Mouse (Mus musculus): ENCODE measurements at regions not wholly inside any gene's neighbourhood (a gene's known extent, or its start where the extent isn't known, plus 50 kb on each side); places are given as distances from the start of the nearest gene placed in this dataset.
A peak's percentile ranks its signal among the peaks of the same experiment; 100 is the strongest.

GRCm38 (mm10) chr5:91198620-91199019 lies 59.2 kb downstream of the Areg start:
- Histone ChIP-seq H3K36me3 (ENCODE audit: control insufficient read depth, insufficient read depth, low read length) (no peaks in the 10 kb centered on the region), H3K9me3 (ENCODE audit: control insufficient read depth, low read length) (no peaks in the 10 kb centered on the region), H3K27me3 (replicated peaks; ENCODE audit: control insufficient read depth, insufficient read depth, low read length) (no peaks in the 10 kb centered on the region), H3K4me2 (ENCODE audit: low read length) (no peak overlapping the region), H3K4me1 (replicated peaks; ENCODE audit: control insufficient read depth, insufficient read depth, low read length) (no peaks in the 10 kb centered on the region), H3K27ac (ENCODE audit: low read depth) (no peak overlapping the region), H3K4me3 (ENCODE audit: low read depth, low read length) (no peak overlapping the region), H3K9ac (ENCODE audit: low read length) (no peak overlapping the region)
- WGBS, result 34% methylated on average over 7 of the region's 7 CpGs
- DNase-seq (ENCODE audit: low spot score) (no peak), ATAC-seq (replicated peaks; ENCODE audit: low FRiP score, low TSS enrichment, low read depth) (no peak)

DNA sequence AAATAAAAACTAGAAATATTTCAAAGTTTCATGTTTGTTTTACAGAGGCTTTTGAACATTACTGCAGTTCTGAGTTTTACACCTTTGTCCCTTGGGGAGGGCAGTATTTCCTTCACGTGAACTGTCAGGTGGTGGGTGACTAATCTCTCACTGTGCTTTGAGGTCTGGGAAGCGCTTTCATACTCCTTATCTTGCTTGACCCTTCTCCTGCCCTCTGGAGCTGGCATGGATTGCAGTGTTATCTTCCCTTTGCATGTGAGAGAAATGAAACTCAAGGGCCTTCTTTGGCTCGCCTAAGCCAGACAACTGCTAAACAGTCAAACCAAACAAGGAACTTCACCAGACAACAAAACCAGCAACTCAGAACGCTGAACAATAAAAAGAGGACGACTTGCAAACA lies 61.0 kb downstream of the Areg start:
- no peak overlapping the region for H3K4me2 ChIP-seq (ENCODE audit: low read length)
- no peaks in the 10 kb centered on the region for H3K36me3 ChIP-seq (ENCODE audit: control insufficient read depth, insufficient read depth, low read length)
- ATAC-seq (replicated peaks; ENCODE audit: low FRiP score, low TSS enrichment, low read depth) (peak; percentile 83; the same call in 1 of the 2 replicates), DNase-seq (ENCODE audit: low spot score) (no peak)
- H3K9me3 ChIP-seq (ENCODE audit: control insufficient read depth, low read length), result no peaks in the 10 kb centered on the region
- H3K4me3 ChIP-seq (ENCODE audit: low read depth, low read length), result no peak overlapping the region
- no peaks in the 10 kb centered on the region for H3K27me3 ChIP-seq (replicated peaks; ENCODE audit: control insufficient read depth, insufficient read depth, low read length)
- H3K9ac ChIP-seq (ENCODE audit: low read length), result no peak overlapping the region
- 41% methylated on average over 5 of the region's 5 CpGs for WGBS
- no peak overlapping the region for H3K27ac ChIP-seq (ENCODE audit: low read depth)
- H3K4me1 ChIP-seq (replicated peaks; ENCODE audit: control insufficient read depth, insufficient read depth, low read length), result no peaks in the 10 kb centered on the region

- Histone ChIP-seq H3K4me3 (ENCODE audit: low read depth, low read length) (no peak overlapping the region), H3K4me1 (replicated peaks; ENCODE audit: control insufficient read depth, insufficient read depth, low read length) (no peaks in the 10 kb centered on the region), H3K9ac (ENCODE audit: low read length) (no peak overlapping the region), H3K27ac (ENCODE audit: low read depth) (no peak overlapping the region), H3K9me3 (ENCODE audit: control insufficient read depth, low read length) (no peaks in the 10 kb centered on the region), H3K27me3 (replicated peaks; ENCODE audit: control insufficient read depth, insufficient read depth, low read length) (no peaks in the 10 kb centered on the region), H3K36me3 (ENCODE audit: control insufficient read depth, insufficient read depth, low read length) (no peaks in the 10 kb centered on the region), H3K4me2 (ENCODE audit: low read length) (no peak overlapping the region)
- ATAC-seq (replicated peaks; ENCODE audit: low FRiP score, low TSS enrichment, low read depth) (no peak), DNase-seq (ENCODE audit: low spot score) (no peak)
- WGBS, result 82% methylated on average over 13 of the region's 13 CpGs
Measured at GRCm38 (mm10) chr5:91204225-91205005, 65.0 kb downstream of the Areg start.

GRCm38 (mm10) chr5:91205350-91205880 lies 66.0 kb downstream of the Areg start:
- H3K27ac ChIP-seq (ENCODE audit: low read depth), result no peak overlapping the region
- 81% methylated on average over 3 of the region's 3 CpGs for WGBS
- DNase-seq (ENCODE audit: low spot score), result no peak

DNA sequence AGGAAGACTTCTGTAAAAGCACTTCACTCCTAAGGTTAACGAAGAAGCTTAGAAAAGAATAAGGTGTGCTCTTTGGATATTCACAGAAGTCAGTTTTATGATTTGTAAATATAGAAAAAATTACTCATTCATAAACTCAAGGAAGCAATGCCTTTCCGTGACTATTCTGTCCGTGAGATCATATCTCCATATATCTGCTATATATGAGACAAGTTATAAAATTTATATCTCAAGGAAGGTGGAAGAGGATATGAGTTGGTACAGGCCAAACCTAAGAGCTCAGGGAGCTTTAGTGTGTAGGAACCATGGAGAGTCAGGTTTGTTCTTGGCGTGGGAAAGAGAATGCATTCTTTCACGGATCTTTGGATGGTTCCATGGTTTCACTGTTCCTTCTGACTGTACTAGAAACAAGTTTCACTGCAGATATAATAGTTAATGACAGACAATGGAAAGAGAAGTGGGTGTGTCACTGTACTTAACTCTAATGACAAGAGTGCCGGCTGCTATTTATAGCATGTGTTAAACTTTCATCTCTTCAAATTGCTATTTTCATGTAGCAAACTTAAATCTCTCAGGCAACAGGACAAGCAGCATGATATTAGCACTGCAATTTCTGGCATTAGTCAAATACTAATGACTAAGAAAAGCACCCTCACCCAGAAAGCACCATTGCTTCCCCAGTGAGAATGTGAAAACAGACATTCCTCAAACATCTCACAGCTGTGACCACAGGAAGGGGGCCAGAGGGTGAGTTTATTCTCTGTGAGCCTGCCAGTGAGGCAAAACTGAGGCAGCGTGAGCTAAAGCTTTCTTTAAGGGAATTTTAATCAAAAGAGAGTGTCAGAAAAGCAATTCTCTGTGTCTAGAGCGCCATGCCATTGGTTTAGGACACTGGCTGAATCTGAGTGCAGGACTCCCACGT lies 67.4 kb downstream of the Areg start:
- H3K9ac ChIP-seq (ENCODE audit: low read length), result no peak overlapping the region
- H3K36me3 ChIP-seq (ENCODE audit: control insufficient read depth, insufficient read depth, low read length), result no peaks in the 10 kb centered on the region
- 75% methylated on average over 9 of the region's 9 CpGs for WGBS
- H3K4me2 ChIP-seq (ENCODE audit: low read length), result no peak overlapping the region
- no peaks in the 10 kb centered on the region for H3K4me1 ChIP-seq (replicated peaks; ENCODE audit: control insufficient read depth, insufficient read depth, low read length)
- no peaks in the 10 kb centered on the region for H3K27me3 ChIP-seq (replicated peaks; ENCODE audit: control insufficient read depth, insufficient read depth, low read length)
- no peaks in the 10 kb centered on the region for H3K9me3 ChIP-seq (ENCODE audit: control insufficient read depth, low read length)
- ATAC-seq (replicated peaks; ENCODE audit: low FRiP score, low TSS enrichment, low read depth) (no peak), DNase-seq (ENCODE audit: low spot score) (no peak)
- no peak overlapping the region for H3K4me3 ChIP-seq (ENCODE audit: low read depth, low read length)
- no peak overlapping the region for H3K27ac ChIP-seq (ENCODE audit: low read depth)

More at GRCm38 (mm10) chr5:91205350-91205880, 66.0 kb downstream of the Areg start:
- Histone ChIP-seq H3K4me2 (ENCODE audit: low read length) (no peak overlapping the region), H3K9ac (ENCODE audit: low read length) (no peak overlapping the region), H3K36me3 (ENCODE audit: control insufficient read depth, insufficient read depth, low read length) (no peaks in the 10 kb centered on the region), H3K4me3 (ENCODE audit: low read depth, low read length) (no peak overlapping the region), H3K9me3 (ENCODE audit: control insufficient read depth, low read length) (no peaks in the 10 kb centered on the region), H3K4me1 (replicated peaks; ENCODE audit: control insufficient read depth, insufficient read depth, low read length) (no peaks in the 10 kb centered on the region), H3K27me3 (replicated peaks; ENCODE audit: control insufficient read depth, insufficient read depth, low read length) (no peaks in the 10 kb centered on the region)
- ATAC-seq (replicated peaks; ENCODE audit: low FRiP score, low TSS enrichment, low read depth), result no peak

DNA sequence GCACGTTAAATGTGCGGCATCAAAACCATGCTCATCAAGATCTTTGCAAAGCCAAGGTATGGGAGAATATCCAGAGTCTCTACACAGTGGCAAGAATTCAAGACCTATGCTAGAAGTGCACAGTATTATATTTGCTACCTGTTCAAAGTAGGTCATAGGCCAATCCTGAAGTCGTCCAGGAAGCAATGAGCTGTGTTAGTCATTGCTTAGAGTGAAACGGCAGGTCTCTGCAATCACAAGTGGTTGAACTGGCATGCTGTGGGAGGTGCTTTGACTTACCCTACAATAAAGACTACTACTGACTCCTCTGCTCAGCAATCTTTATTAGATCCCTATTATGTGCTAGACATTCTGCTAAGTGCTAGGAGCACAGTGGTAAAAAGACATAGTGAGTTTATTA lies 80.8 kb downstream of the Areg start:
- no peaks in the 10 kb centered on the region for H3K9me3 ChIP-seq (ENCODE audit: control insufficient read depth, low read length)
- H3K27me3 ChIP-seq (replicated peaks; ENCODE audit: control insufficient read depth, insufficient read depth, low read length), result no peaks in the 10 kb centered on the region
- H3K4me2 ChIP-seq (ENCODE audit: low read length), result no peak overlapping the region
- no peak overlapping the region for H3K27ac ChIP-seq (ENCODE audit: low read depth)
- H3K9ac ChIP-seq (ENCODE audit: low read length), result no peak overlapping the region
- H3K4me1 ChIP-seq (replicated peaks; ENCODE audit: control insufficient read depth, insufficient read depth, low read length), result no peaks in the 10 kb centered on the region
- DNase-seq (ENCODE audit: low spot score) (no peak), ATAC-seq (replicated peaks; ENCODE audit: low FRiP score, low TSS enrichment, low read depth) (no peak)
- H3K4me3 ChIP-seq (ENCODE audit: low read depth, low read length), result no peak overlapping the region
- no peaks in the 10 kb centered on the region for H3K36me3 ChIP-seq (ENCODE audit: control insufficient read depth, insufficient read depth, low read length)
- WGBS, result 76% methylated on average over 4 of the region's 4 CpGs

GRCm38 (mm10) chr5:91241656-91242055 lies 102.3 kb downstream of the Areg start:
- no peak overlapping the region for H3K4me2 ChIP-seq (ENCODE audit: low read length)
- H3K9ac ChIP-seq (ENCODE audit: low read length), result no peak overlapping the region
- no peak overlapping the region for H3K27ac ChIP-seq (ENCODE audit: low read depth)
- no peaks in the 10 kb centered on the region for H3K9me3 ChIP-seq (ENCODE audit: control insufficient read depth, low read length)
- no peak for ATAC-seq (replicated peaks; ENCODE audit: low FRiP score, low TSS enrichment, low read depth)
- H3K36me3 ChIP-seq (ENCODE audit: control insufficient read depth, insufficient read depth, low read length), result no peaks in the 10 kb centered on the region
- H3K4me3 ChIP-seq (ENCODE audit: low read depth, low read length), result no peak overlapping the region
- no peaks in the 10 kb centered on the region for H3K27me3 ChIP-seq (replicated peaks; ENCODE audit: control insufficient read depth, insufficient read depth, low read length)
- no peak for DNase-seq (ENCODE audit: low spot score)
- WGBS, result 51% methylated on average over 4 of the region's 4 CpGs
- H3K4me1 ChIP-seq (replicated peaks; ENCODE audit: control insufficient read depth, insufficient read depth, low read length), result no peaks in the 10 kb centered on the region

DNA sequence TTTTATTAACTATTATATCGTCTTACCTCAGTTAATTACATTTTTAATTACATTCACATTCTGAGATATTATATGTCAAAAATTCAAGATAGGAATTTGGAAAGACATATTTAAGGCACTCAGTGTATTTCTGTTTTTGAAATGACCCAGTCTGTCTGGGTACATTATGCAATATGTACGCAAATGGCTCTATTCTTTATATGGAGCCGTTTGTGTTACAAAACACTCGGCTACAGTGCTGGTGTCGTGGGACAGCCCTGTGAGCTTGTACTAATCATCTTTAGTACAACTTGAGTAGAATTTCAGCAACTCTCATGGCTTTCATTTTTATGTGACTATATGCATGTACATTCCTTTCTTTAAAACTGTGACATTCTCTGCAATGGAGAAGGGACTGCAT lies 108.0 kb downstream of the Areg start:
- H3K4me3 ChIP-seq (ENCODE audit: low read depth, low read length), result no peak overlapping the region
- DNase-seq (ENCODE audit: low spot score), result no peak
- H3K4me1 ChIP-seq (replicated peaks; ENCODE audit: control insufficient read depth, insufficient read depth, low read length), result no peaks in the 10 kb centered on the region
- H3K4me2 ChIP-seq (ENCODE audit: low read length), result no peak overlapping the region
- H3K36me3 ChIP-seq (ENCODE audit: control insufficient read depth, insufficient read depth, low read length), result no peaks in the 10 kb centered on the region
- H3K9me3 ChIP-seq (ENCODE audit: control insufficient read depth, low read length), result no peaks in the 10 kb centered on the region
- no peaks in the 10 kb centered on the region for H3K27me3 ChIP-seq (replicated peaks; ENCODE audit: control insufficient read depth, insufficient read depth, low read length)
- 94% methylated on average over 5 of the region's 5 CpGs for WGBS
- no peak overlapping the region for H3K27ac ChIP-seq (ENCODE audit: low read depth)
- ATAC-seq (replicated peaks; ENCODE audit: low FRiP score, low TSS enrichment, low read depth), result no peak
- H3K9ac ChIP-seq (ENCODE audit: low read length), result no peak overlapping the region

Measured in intestine, embryonic 14.5 days (tissue).